Mouse (Mus musculus): ENCODE measurements around the gene Nr3c2. TPM values are rescaled to one million over a fixed set of nuclear protein-coding genes. Genes with fewer than 3 reads are reported as not detected.

The Nr3c2 gene
- total and polyA plus RNA-seq, 3 experiments, result 0.12 to 0.30 TPM; not detected in 1

DNA sequence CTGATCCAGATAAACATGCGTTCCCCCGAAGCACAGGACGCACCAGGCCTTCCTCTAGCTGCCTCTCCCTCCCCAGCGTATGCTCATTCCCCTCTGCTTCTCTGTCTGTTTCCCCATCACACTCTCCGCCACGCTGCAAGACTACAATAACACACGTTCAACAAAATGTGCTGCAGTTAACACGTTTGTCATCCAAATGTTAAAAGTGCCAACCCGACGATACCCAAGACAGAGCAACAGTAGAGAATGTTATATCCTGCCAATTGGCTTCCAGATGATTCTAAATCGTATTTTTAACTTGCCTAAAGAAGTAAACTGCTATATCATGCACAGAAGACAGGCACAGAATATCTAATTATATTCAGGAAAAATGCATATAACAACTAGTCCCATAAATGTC lies 395.4 kb downstream of the Nr3c2 start:
- dilution Hi-C loops (cut with MboI; ENCODE audit: extremely low pct_ligation_motif_present, extremely low pct_unique_long_range_greater_than_20kb, low sequenced_read_pairs) (no loop called here), in situ Hi-C loops (cut with MboI; ENCODE audit: low pct_ligation_motif_present, low pct_unique_long_range_greater_than_20kb, low sequenced_read_pairs) (no loop called here)
- Histone ChIP-seq H3K9ac (ENCODE audit: insufficient read depth, low read depth) (no peak overlapping the region), H3K27ac (ENCODE audit: insufficient read depth, low read depth) (no peak overlapping the region), H3K9me3 (replicated peaks; ENCODE audit: low read length) (no peaks in the 10 kb centered on the region), H3K4me1 (ENCODE audit: control insufficient read depth in 1 of 2, insufficient read depth in 2 of 2) (no peaks in the 10 kb centered on the region), H3K36me3 (replicated peaks in 1 of 2; ENCODE audit: control insufficient read depth in 1 of 2, insufficient read depth in 1 of 2, low read length in 1 of 2) (no peaks in the 10 kb centered on the region), H3K4me3 (replicated peaks in 1 of 3; ENCODE audit: low read depth in 2 of 3, low read length in 2 of 3, poor library complexity in 1 of 3) (no peak overlapping the region), H3K4me2 (ENCODE audit: insufficient read depth, low read depth, poor library complexity, severe bottlenecking) (no peak overlapping the region), H3K79me2 (replicated peaks; ENCODE audit: control insufficient read depth, extremely low read depth, insufficient read depth, poor library complexity, severe bottlenecking) (no peaks in the 10 kb centered on the region), H3K27me3 (replicated peaks) (no peaks in the 10 kb centered on the region)
- no peak for DNase-seq (ENCODE audit: extremely low read depth)
- TF ChIP-seq UBTF (IDR thresholded peaks at IDR 0.05; ENCODE audit: low read depth, low read length) (no peak), TCF12 (IDR thresholded peaks at IDR 0.05; ENCODE audit: low read depth, low read length) (no peak), JUND (conservative IDR thresholded peaks at IDR 0.05; ENCODE audit: low read depth, low read length) (no peak), EP300 (IDR thresholded peaks at IDR 0.05; ENCODE audit: low read length) (no peak), MXI1 (IDR thresholded peaks at IDR 0.05; ENCODE audit: low read depth, low read length) (no peak), RAD21 (IDR thresholded peaks at IDR 0.05; ENCODE audit: low read depth, low read length) (no peak), PAX5 (IDR thresholded peaks at IDR 0.05; ENCODE audit: low read length) (no peak), GABPA (IDR thresholded peaks at IDR 0.05; ENCODE audit: insufficient replicate concordance, low read depth, low read length) (no peak)

Data from CH12.LX (cell line).